Mouse (Mus musculus): ENCODE data around the gene Tmem254c. TPM values are rescaled to one million over a fixed set of nuclear protein-coding genes. Genes with fewer than 3 reads are reported as not detected.
"Not testable (repeated sequence)": the region's sequence is repeated elsewhere in the genome, so short reads cannot be mapped to it uniquely, and the experiment has no call there.

Gene Tmem254c
- total and polyA plus RNA-seq, 3 experiments = 2.9 to 8.6 TPM; not detected in 1

DNA sequence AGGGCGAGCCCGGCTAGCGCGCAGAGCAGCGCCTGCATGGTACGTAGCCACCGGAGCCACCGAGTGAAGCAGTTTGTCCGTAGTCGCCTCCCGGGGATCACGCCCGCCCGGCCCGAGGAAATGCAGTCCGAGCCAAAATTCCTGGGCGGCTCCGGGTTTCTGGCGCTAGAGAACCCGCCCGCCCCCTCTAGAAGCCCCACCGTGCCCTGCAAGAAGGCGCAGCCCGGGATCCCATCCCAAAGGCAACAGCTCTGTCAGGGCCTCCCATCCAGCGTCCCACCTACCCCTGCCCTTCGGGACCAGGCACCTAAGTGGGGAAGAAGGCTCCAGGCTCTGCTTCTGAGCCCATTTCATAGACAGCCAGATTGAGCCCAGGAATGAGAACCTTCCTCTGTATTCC, 24.5 kb downstream of the Tmem254c start, which contains the start of gene Gm9780:
Gm9780 (minus strand) TSS at position 101 of the 400 bp plus-strand sequence.
- H3K9me3 ChIP-seq (replicated peaks); ATAC-seq (ENCODE audit: extremely low read depth, insufficient number of reproducible peaks, low FRiP score, poor library complexity, severe bottlenecking); H3K36me3 ChIP-seq (replicated peaks); H3K27me3 ChIP-seq (ENCODE audit: insufficient read depth, low read length); DNase-seq (ENCODE audit: low spot score); H3K4me3 ChIP-seq (ENCODE audit: low read depth, low read length); H3K4me1 ChIP-seq (ENCODE audit: insufficient read depth, low read depth, low read length): not testable (repeated sequence)

DNA sequence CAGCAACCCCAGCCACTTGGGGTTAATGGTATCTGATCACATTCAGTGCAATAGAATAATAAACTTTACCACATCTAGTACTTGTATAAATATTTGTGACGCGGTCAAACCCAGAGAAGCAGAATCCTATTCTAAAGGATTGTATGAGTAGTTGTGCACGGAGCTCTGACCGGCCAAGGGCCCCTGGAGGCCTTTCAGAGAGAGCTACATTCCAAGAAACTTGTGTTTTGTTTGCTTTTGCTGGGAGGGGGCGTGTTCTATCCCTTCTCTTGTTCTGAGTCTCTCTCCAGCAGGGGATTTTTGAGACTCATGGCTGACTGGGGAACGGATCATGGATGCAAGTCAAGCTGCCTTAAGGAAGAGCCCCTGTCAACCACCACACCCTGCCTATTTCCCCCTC, 31.7 kb downstream of the Tmem254c start:
- H3K36me3 ChIP-seq (replicated peaks); DNase-seq (ENCODE audit: low spot score); H3K9me3 ChIP-seq (replicated peaks); H3K4me1 ChIP-seq (ENCODE audit: insufficient read depth, low read depth, low read length); ATAC-seq (ENCODE audit: extremely low read depth, insufficient number of reproducible peaks, low FRiP score, poor library complexity, severe bottlenecking); H3K27me3 ChIP-seq (ENCODE audit: insufficient read depth, low read length); H3K4me3 ChIP-seq (ENCODE audit: low read depth, low read length): not testable (repeated sequence)

DNA sequence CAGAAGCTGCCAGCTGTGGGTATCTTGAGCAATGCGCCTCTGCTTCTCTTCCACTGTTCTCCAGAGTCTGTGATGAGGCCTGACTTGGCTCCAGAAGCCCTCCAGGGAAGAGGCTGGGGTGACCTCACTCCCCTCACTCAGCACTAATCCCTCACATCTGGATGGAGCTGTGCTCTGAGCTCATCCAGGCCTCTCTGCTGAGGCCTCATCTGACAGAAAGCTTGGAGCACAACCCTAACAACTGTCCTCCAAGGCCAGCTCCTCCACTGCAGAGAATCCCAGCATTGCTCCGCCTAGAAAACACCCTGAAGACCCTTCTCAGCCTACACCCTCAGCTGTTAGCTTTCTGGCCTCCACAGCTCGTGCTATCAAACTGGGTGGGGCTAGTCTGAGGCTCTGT, 32.8 kb downstream of the Tmem254c start:
- ATAC-seq (ENCODE audit: extremely low read depth, insufficient number of reproducible peaks, low FRiP score, poor library complexity, severe bottlenecking); H3K27me3 ChIP-seq (ENCODE audit: insufficient read depth, low read length); H3K9me3 ChIP-seq (replicated peaks); H3K4me3 ChIP-seq (ENCODE audit: low read depth, low read length); H3K36me3 ChIP-seq (replicated peaks); DNase-seq (ENCODE audit: low spot score); H3K4me1 ChIP-seq (ENCODE audit: insufficient read depth, low read depth, low read length): not testable (repeated sequence)

DNA sequence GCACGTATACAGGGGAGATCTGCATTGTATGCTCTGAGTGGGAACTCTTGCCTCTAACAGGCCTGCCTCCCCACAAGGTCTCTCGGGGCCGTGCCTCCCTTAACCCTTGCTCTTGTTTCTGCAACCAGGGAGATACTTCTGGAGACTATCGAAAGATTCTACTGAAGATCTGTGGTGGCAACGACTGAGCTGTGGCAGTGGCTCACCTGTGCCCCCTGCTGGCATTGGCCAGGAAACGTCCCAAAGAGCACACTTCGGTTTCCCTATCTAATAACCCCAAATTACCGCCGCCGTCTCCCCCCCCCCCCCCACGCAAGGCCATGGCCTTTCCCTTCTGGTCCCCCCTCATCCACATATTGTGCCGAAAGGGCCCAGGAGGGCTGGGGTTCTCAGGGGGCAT, 41.5 kb downstream of the Tmem254c start:
- not testable (repeated sequence) for ATAC-seq (ENCODE audit: extremely low read depth, insufficient number of reproducible peaks, low FRiP score, poor library complexity, severe bottlenecking); H3K9me3 ChIP-seq (replicated peaks); H3K36me3 ChIP-seq (replicated peaks); DNase-seq (ENCODE audit: low spot score); H3K27me3 ChIP-seq (ENCODE audit: insufficient read depth, low read length); H3K4me3 ChIP-seq (ENCODE audit: low read depth, low read length); H3K4me1 ChIP-seq (ENCODE audit: insufficient read depth, low read depth, low read length)

DNA sequence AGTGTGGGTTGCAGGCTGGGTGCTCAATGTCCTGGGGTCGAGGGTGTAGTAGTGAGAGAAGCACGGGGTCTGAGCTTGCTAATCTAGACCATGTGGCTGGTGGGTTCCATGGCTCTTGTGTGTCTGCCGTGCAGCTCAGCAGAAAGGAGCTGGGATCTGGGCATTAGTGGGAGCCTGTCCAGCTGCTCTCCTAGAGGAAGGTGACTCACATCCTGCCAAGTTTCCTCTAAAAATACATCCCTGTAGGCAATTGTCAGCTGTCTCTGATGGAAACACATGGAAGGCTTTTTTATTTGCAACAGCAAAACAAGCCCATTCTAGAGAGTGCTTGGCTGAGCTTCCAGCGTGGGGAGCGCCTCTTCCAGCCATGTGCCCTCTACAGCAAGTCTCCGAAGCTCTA, 44.3 kb downstream of the Tmem254c start:
- H3K36me3 ChIP-seq (replicated peaks) = not testable (repeated sequence)

GRCm38 (mm10) chr14:26021555-26021954, 45.6 kb downstream of the Tmem254c start:
- H3K36me3 ChIP-seq (replicated peaks); DNase-seq (ENCODE audit: low spot score); H3K9me3 ChIP-seq (replicated peaks); H3K4me1 ChIP-seq (ENCODE audit: insufficient read depth, low read depth, low read length); H3K4me3 ChIP-seq (ENCODE audit: low read depth, low read length); H3K27me3 ChIP-seq (ENCODE audit: insufficient read depth, low read length); ATAC-seq (ENCODE audit: extremely low read depth, insufficient number of reproducible peaks, low FRiP score, poor library complexity, severe bottlenecking): not testable (repeated sequence)

More for the DNA sequence above, 44.3 kb downstream of the Tmem254c start:
- not testable (repeated sequence) for H3K4me3 ChIP-seq (ENCODE audit: low read depth, low read length); H3K4me1 ChIP-seq (ENCODE audit: insufficient read depth, low read depth, low read length); DNase-seq (ENCODE audit: low spot score); H3K9me3 ChIP-seq (replicated peaks); ATAC-seq (ENCODE audit: extremely low read depth, insufficient number of reproducible peaks, low FRiP score, poor library complexity, severe bottlenecking); H3K27me3 ChIP-seq (ENCODE audit: insufficient read depth, low read length)

DNA sequence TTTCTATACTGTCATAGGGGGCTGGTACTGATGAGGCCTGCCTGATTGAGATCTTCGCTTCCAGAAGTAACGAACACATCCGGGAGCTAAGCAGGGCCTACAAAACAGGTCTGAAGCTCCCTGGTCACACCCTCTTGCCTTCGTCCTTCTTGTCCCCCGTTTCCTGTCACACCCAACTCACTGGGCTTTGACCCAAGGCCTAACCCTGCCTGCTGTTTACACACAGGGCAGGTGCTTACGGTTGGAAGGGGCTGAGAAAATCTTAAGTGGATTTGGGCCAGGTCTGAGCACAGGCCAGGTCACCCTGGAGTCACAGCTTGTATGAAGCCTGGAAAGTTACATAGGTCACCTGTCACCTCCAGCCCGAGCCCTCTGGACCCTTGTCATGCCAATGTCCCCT, 50.7 kb downstream of the Tmem254c start:
- DNase-seq (ENCODE audit: low spot score); H3K36me3 ChIP-seq (replicated peaks); H3K9me3 ChIP-seq (replicated peaks); H3K4me3 ChIP-seq (ENCODE audit: low read depth, low read length); H3K27me3 ChIP-seq (ENCODE audit: insufficient read depth, low read length); ATAC-seq (ENCODE audit: extremely low read depth, insufficient number of reproducible peaks, low FRiP score, poor library complexity, severe bottlenecking); H3K4me1 ChIP-seq (ENCODE audit: insufficient read depth, low read depth, low read length): not testable (repeated sequence)

Other genes with a start within 250 kb of the Tmem254c start
- 22.8 and 24.7 TPM in 2 replicates for gene Anxa11, start 225.2 kb downstream of the Tmem254c start, total RNA-seq (2014; fragmentation: Nextera tagmentation)
- gene Anxa11, start 225.2 kb downstream of the Tmem254c start, total RNA-seq (2017) = 3.3 and 4.5 TPM in 2 replicates
- gene Anxa11, start 225.2 kb downstream of the Tmem254c start, polyA plus RNA-seq (2012) = 51.5 and 57.7 TPM in 2 replicates
- not detected in 2 replicates for gene Plac9a, start 164.3 kb downstream of the Tmem254c start, total RNA-seq (2014; fragmentation: Nextera tagmentation)
- not detected in 2 replicates for gene Plac9a, start 164.3 kb downstream of the Tmem254c start, total RNA-seq (2017)
- not detected in 2 replicates for gene Plac9a, start 164.3 kb downstream of the Tmem254c start, polyA plus RNA-seq (2012)
- gene Tmem254a, start 139.7 kb downstream of the Tmem254c start, total RNA-seq (2014; fragmentation: Nextera tagmentation) = 2.9 and 6.5 TPM in 2 replicates
- gene Tmem254a, start 139.7 kb downstream of the Tmem254c start, total RNA-seq (2017) = 1.5 and 1.6 TPM in 2 replicates
- gene Tmem254a, start 139.7 kb downstream of the Tmem254c start, polyA plus RNA-seq (2012) = 0.44 TPM in 2 replicates
- not detected in 2 replicates for gene Cphx1, start 129.1 kb downstream of the Tmem254c start, total RNA-seq (2014; fragmentation: Nextera tagmentation)
- 0.44 TPM in 1 of 2 replicates, not detected in the other for gene Cphx1, start 129.1 kb downstream of the Tmem254c start, total RNA-seq (2017)
- not detected in 2 replicates for gene Cphx1, start 129.1 kb downstream of the Tmem254c start, polyA plus RNA-seq (2012)
- not detected in 2 replicates for gene Duxbl1, start 88.8 kb downstream of the Tmem254c start, total RNA-seq (2014; fragmentation: Nextera tagmentation)
- 0.16 TPM in 1 of 2 replicates, not detected in the other for gene Duxbl1, start 88.8 kb downstream of the Tmem254c start, total RNA-seq (2017)
- not detected in 2 replicates for gene Duxbl1, start 88.8 kb downstream of the Tmem254c start, polyA plus RNA-seq (2012)
- not detected in 2 replicates for gene Gm9780, start 24.6 kb downstream of the Tmem254c start, total RNA-seq (2014; fragmentation: Nextera tagmentation)
- not detected in 2 replicates for gene Gm9780, start 24.6 kb downstream of the Tmem254c start, total RNA-seq (2017)
- gene Gm9780, start 24.6 kb downstream of the Tmem254c start, polyA plus RNA-seq (2012) = not detected in 2 replicates
- not detected in 2 replicates for gene Cphx2, start 14.2 kb upstream of the Tmem254c start, total RNA-seq (2014; fragmentation: Nextera tagmentation)
- gene Cphx2, start 14.2 kb upstream of the Tmem254c start, total RNA-seq (2017) = not detected in 2 replicates
- gene Cphx2, start 14.2 kb upstream of the Tmem254c start, polyA plus RNA-seq (2012) = not detected in 2 replicates
- gene Cphx3, start 14.9 kb upstream of the Tmem254c start, total RNA-seq (2014; fragmentation: Nextera tagmentation) = not detected in 2 replicates
- gene Cphx3, start 14.9 kb upstream of the Tmem254c start, total RNA-seq (2017) = not detected in 2 replicates
- gene Cphx3, start 14.9 kb upstream of the Tmem254c start, polyA plus RNA-seq (2012) = not detected in 2 replicates
- not detected in 2 replicates for gene Duxbl2, start 51.0 kb upstream of the Tmem254c start, total RNA-seq (2014; fragmentation: Nextera tagmentation)
- not detected in 2 replicates for gene Duxbl2, start 51.0 kb upstream of the Tmem254c start, total RNA-seq (2017)
- not detected in 2 replicates for gene Duxbl2, start 51.0 kb upstream of the Tmem254c start, polyA plus RNA-seq (2012)
- gene Plac9b, start 115.1 kb upstream of the Tmem254c start, total RNA-seq (2014; fragmentation: Nextera tagmentation) = not detected in 2 replicates
- 0.11 TPM in 1 of 2 replicates, not detected in the other for gene Plac9b, start 115.1 kb upstream of the Tmem254c start, total RNA-seq (2017)
- not detected in 2 replicates for gene Plac9b, start 115.1 kb upstream of the Tmem254c start, polyA plus RNA-seq (2012)
- gene Tmem254b, start 139.7 kb upstream of the Tmem254c start, total RNA-seq (2014; fragmentation: Nextera tagmentation) = 1.5 TPM in 1 of 2 replicates, not detected in the other
- 0.66 and 2.6 TPM in 2 replicates for gene Tmem254b, start 139.7 kb upstream of the Tmem254c start, total RNA-seq (2017)
- 0.63 TPM in 1 of 2 replicates, not detected in the other for gene Tmem254b, start 139.7 kb upstream of the Tmem254c start, polyA plus RNA-seq (2012)
- gene Duxbl3, start 190.6 kb upstream of the Tmem254c start, total RNA-seq (2014; fragmentation: Nextera tagmentation) = not detected in 2 replicates
- 0.12 TPM in 1 of 2 replicates, not detected in the other for gene Duxbl3, start 190.6 kb upstream of the Tmem254c start, total RNA-seq (2017)
- not detected in 2 replicates for gene Duxbl3, start 190.6 kb upstream of the Tmem254c start, polyA plus RNA-seq (2012)

All from G1E (cell line).